Mouse (Mus musculus) embryonic facial prominence, embryonic 11.5 days (tissue): ENCODE results near the gene Ube2s. TPM values are rescaled to one million over a fixed set of nuclear protein-coding genes. Genes with fewer than 3 reads are reported as not detected.

Experiments
- polyA plus RNA-seq: library from polyadenylated mRNA; unstranded; fragments of >200 nt; fragmentation: Nextera tagmentation; extraction: Ambion mirVana; gene quantifications from 2 replicates; pipeline ENCODE4 v1.2.1, GENCODE M21; 2014

The Ube2s gene
- polyA plus RNA-seq, 1 experiment from 2014 or later: 453 TPM

Other genes with a start within 250 kb of the Ube2s start
- not detected in 2 replicates for gene Ptprh, start 208.5 kb downstream of the Ube2s start, polyA plus RNA-seq
- 0.63 and 2.5 TPM in 2 replicates for gene Tmem86b, start 181.2 kb downstream of the Ube2s start, polyA plus RNA-seq
- gene Ppp6r1, start 153.6 kb downstream of the Ube2s start, polyA plus RNA-seq: 4.9 and 5.0 TPM in 2 replicates
- 102 and 104 TPM in 2 replicates for gene Hspbp1, start 127.5 kb downstream of the Ube2s start, polyA plus RNA-seq
- gene Brsk1, start 122.0 kb downstream of the Ube2s start, polyA plus RNA-seq: 2.1 and 2.3 TPM in 2 replicates
- gene Tmem150b, start 87.3 kb downstream of the Ube2s start, polyA plus RNA-seq: not detected in 2 replicates
- gene Kmt5c, start 72.5 kb downstream of the Ube2s start, polyA plus RNA-seq: 55.7 and 61.6 TPM in 2 replicates
- 41.6 and 42.1 TPM in 2 replicates for gene Cox6b2, start 59.5 kb downstream of the Ube2s start, polyA plus RNA-seq
- not detected in 2 replicates for gene Fam71e2, start 41.3 kb downstream of the Ube2s start, polyA plus RNA-seq
- 0.21 TPM in 1 of 2 replicates, not detected in the other for gene Il11, start 29.7 kb downstream of the Ube2s start, polyA plus RNA-seq
- gene Tmem190, start 29.7 kb downstream of the Ube2s start, polyA plus RNA-seq: not detected in 2 replicates
- 1.3 and 1.4 TPM in 2 replicates for gene Tmem238, start 22.9 kb downstream of the Ube2s start, polyA plus RNA-seq
- 149 and 169 TPM in 2 replicates for gene Rpl28, start 19.7 kb downstream of the Ube2s start, polyA plus RNA-seq
- gene Shisa7, start 32.1 kb upstream of the Ube2s start, polyA plus RNA-seq: 0.72 TPM in 2 replicates
- gene Isoc2b, start 57.7 kb upstream of the Ube2s start, polyA plus RNA-seq: 2.4 and 2.9 TPM in 2 replicates
- 0.70 and 0.72 TPM in 2 replicates for gene Isoc2a, start 64.6 kb upstream of the Ube2s start, polyA plus RNA-seq
- gene Gm36210, start 93.9 kb upstream of the Ube2s start, polyA plus RNA-seq: 0.27 TPM in 1 of 2 replicates, not detected in the other
- 2.5 and 3.6 TPM in 2 replicates for gene Zfp628, start 102.6 kb upstream of the Ube2s start, polyA plus RNA-seq
- 2.7 and 2.8 TPM in 2 replicates for gene Nat14, start 109.4 kb upstream of the Ube2s start, polyA plus RNA-seq
- gene Ssc5d, start 113.2 kb upstream of the Ube2s start, polyA plus RNA-seq: 0.97 and 1.2 TPM in 2 replicates
- 0.21 TPM in 1 of 2 replicates, not detected in the other for gene Sbk2, start 151.8 kb upstream of the Ube2s start, polyA plus RNA-seq
- gene Sbk3, start 158.6 kb upstream of the Ube2s start, polyA plus RNA-seq: 0.06 TPM in 1 of 2 replicates, not detected in the other
- 25.3 and 28.4 TPM in 2 replicates for gene Zfp579, start 183.6 kb upstream of the Ube2s start, polyA plus RNA-seq
- gene Zfp524, start 201.8 kb upstream of the Ube2s start, polyA plus RNA-seq: 7.5 and 9.4 TPM in 2 replicates
- 42.5 and 43.0 TPM in 2 replicates for gene Fiz1, start 202.1 kb upstream of the Ube2s start, polyA plus RNA-seq
- gene Gm44973, start 202.9 kb upstream of the Ube2s start, polyA plus RNA-seq: 0.59 TPM in 1 of 2 replicates, not detected in the other
- gene Zfp865, start 207.8 kb upstream of the Ube2s start, polyA plus RNA-seq: 4.5 and 5.9 TPM in 2 replicates
- 14.9 and 15.1 TPM in 2 replicates for gene Ccdc106, start 208.0 kb upstream of the Ube2s start, polyA plus RNA-seq
- not detected in 2 replicates for gene 4632433K11Rik, start 221.5 kb upstream of the Ube2s start, polyA plus RNA-seq
- 2.7 and 3.3 TPM in 2 replicates for gene Zfp784, start 225.9 kb upstream of the Ube2s start, polyA plus RNA-seq
- gene Zfp580, start 238.9 kb upstream of the Ube2s start, polyA plus RNA-seq: 25.0 and 32.3 TPM in 2 replicates
- gene U2af2, start 249.6 kb upstream of the Ube2s start, polyA plus RNA-seq: 156 and 164 TPM in 2 replicates